Mouse (Mus musculus): Measurements from ENCODE around the gene Srd5a3.

GRCm38 (mm10) chr5:76176841-76177240 lies 36.8 kb downstream of the Srd5a3 start:
- TF ChIP-seq CTCF (IDR thresholded peaks at IDR 0.05; ENCODE audit: low read depth) (no peak), EP300 (IDR thresholded peaks at IDR 0.05; ENCODE audit: low read depth) (no peak)

All from heart, postnatal 0 days (tissue).